Mouse (Mus musculus): Measurements from ENCODE around the gene Rnf8. TPM values are rescaled to one million over a fixed set of nuclear protein-coding genes. Genes with fewer than 3 reads are reported as not detected.
"Not testable (repeated sequence)": the region's sequence is repeated elsewhere in the genome, so short reads cannot be mapped to it uniquely, and the experiment has no call there.

Rnf8 gene
- 10 to 100 TPM; 59.2 to 72.7 TPM for total RNA-seq (2021)

- intact Hi-C loops (cut with DNase I): no loop called here
- peak; percentile 93 to 95 for DNase-seq (ENCODE audit: low spot score in 2 of 2)
Observed at GRCm38 (mm10) chr17:29614115-29615023, at the start of gene Rnf8, which contains the start of gene Gm28043. Gene Rnf8 (plus strand): TSS chr17:29614790. Gene Gm28043 (plus strand): TSS chr17:29614876.

- intact Hi-C loops (cut with DNase I): no loop called here
Observed at GRCm38 (mm10) chr17:29565521-29565920, 49.1 kb upstream of the Rnf8 start.

GRCm38 (mm10) chr17:29568435-29568834, 46.2 kb upstream of the Rnf8 start:
- intact Hi-C loops (cut with DNase I): no loop called here

More at GRCm38 (mm10) chr17:29565521-29565920, 49.1 kb upstream of the Rnf8 start:
- no peak for DNase-seq (ENCODE audit: low spot score in 2 of 2)

GRCm38 (mm10) chr17:29569831-29570230, 44.8 kb upstream of the Rnf8 start:
- intact Hi-C loops (cut with DNase I): no loop called here

More at GRCm38 (mm10) chr17:29568435-29568834, 46.2 kb upstream of the Rnf8 start:
- no peak for DNase-seq (ENCODE audit: low spot score in 2 of 2)

GRCm38 (mm10) chr17:29579579-29580126, 34.9 kb upstream of the Rnf8 start:
- no peak for DNase-seq (ENCODE audit: low spot score in 2 of 2)
- intact Hi-C loops (cut with DNase I): no loop called here

More at GRCm38 (mm10) chr17:29569831-29570230, 44.8 kb upstream of the Rnf8 start:
- no peak for DNase-seq (ENCODE audit: low spot score in 2 of 2)

- no peak for DNase-seq (ENCODE audit: low spot score in 2 of 2)
- intact Hi-C loops (cut with DNase I): no loop called here
Observed at GRCm38 (mm10) chr17:29583569-29583968, 31.0 kb upstream of the Rnf8 start.

GRCm38 (mm10) chr17:29584306-29584705, 30.3 kb upstream of the Rnf8 start:
- intact Hi-C loops (cut with DNase I): no loop called here
- no peak for DNase-seq (ENCODE audit: low spot score in 2 of 2)

- DNase-seq (ENCODE audit: low spot score in 2 of 2): no peak
- intact Hi-C loops (cut with DNase I): no loop called here
Observed at GRCm38 (mm10) chr17:29584737-29585136, 29.9 kb upstream of the Rnf8 start.

GRCm38 (mm10) chr17:29585446-29585845, 29.1 kb upstream of the Rnf8 start:
- DNase-seq (ENCODE audit: low spot score in 2 of 2): no peak
- intact Hi-C loops (cut with DNase I): no loop called here

- no peak for DNase-seq (ENCODE audit: low spot score in 2 of 2)
- intact Hi-C loops (cut with DNase I): no loop called here
Observed at GRCm38 (mm10) chr17:29586921-29587320, 27.7 kb upstream of the Rnf8 start.

GRCm38 (mm10) chr17:29589221-29589898, 25.2 kb upstream of the Rnf8 start:
- intact Hi-C loops (cut with DNase I): no loop called here
- DNase-seq (ENCODE audit: low spot score in 2 of 2): no peak

GRCm38 (mm10) chr17:29595891-29596770, 18.5 kb upstream of the Rnf8 start:
- intact Hi-C loops (cut with DNase I): no loop called here

GRCm38 (mm10) chr17:29596771-29597132, 17.8 kb upstream of the Rnf8 start:
- intact Hi-C loops (cut with DNase I): no loop called here
- no peak for DNase-seq (ENCODE audit: low spot score in 2 of 2)

More at GRCm38 (mm10) chr17:29595891-29596770, 18.5 kb upstream of the Rnf8 start:
- DNase-seq (ENCODE audit: low spot score in 2 of 2): no peak

- DNase-seq (ENCODE audit: low spot score in 2 of 2): no peak
- intact Hi-C loops (cut with DNase I): no loop called here
Observed at GRCm38 (mm10) chr17:29599051-29599450, 15.5 kb upstream of the Rnf8 start.

- DNase-seq (ENCODE audit: low spot score in 2 of 2): no peak
- intact Hi-C loops (cut with DNase I): no loop called here
Observed at GRCm38 (mm10) chr17:29599537-29599936, 15.1 kb upstream of the Rnf8 start.

- no peak for DNase-seq (ENCODE audit: low spot score in 2 of 2)
- intact Hi-C loops (cut with DNase I): no loop called here
Observed at GRCm38 (mm10) chr17:29601391-29601790, 13.2 kb upstream of the Rnf8 start.

- intact Hi-C loops (cut with DNase I): no loop called here
- DNase-seq (ENCODE audit: low spot score in 2 of 2): peak; percentile 69 to 75
Observed at GRCm38 (mm10) chr17:29603283-29603682, 11.3 kb upstream of the Rnf8 start.

- intact Hi-C loops (cut with DNase I); DNase-seq (ENCODE audit: low spot score in 2 of 2): not testable (repeated sequence)
Observed at GRCm38 (mm10) chr17:29613453-29613852, 1.1 kb upstream of the Rnf8 start.

- no peak for DNase-seq (ENCODE audit: low spot score in 2 of 2)
- intact Hi-C loops (cut with DNase I): no loop called here
Observed at GRCm38 (mm10) chr17:29615024-29615551, 498 bp downstream of the Rnf8 start.
